Comparison of ENCODE assay signal across 12 mouse cellular contexts in the genomic region with DNA sequence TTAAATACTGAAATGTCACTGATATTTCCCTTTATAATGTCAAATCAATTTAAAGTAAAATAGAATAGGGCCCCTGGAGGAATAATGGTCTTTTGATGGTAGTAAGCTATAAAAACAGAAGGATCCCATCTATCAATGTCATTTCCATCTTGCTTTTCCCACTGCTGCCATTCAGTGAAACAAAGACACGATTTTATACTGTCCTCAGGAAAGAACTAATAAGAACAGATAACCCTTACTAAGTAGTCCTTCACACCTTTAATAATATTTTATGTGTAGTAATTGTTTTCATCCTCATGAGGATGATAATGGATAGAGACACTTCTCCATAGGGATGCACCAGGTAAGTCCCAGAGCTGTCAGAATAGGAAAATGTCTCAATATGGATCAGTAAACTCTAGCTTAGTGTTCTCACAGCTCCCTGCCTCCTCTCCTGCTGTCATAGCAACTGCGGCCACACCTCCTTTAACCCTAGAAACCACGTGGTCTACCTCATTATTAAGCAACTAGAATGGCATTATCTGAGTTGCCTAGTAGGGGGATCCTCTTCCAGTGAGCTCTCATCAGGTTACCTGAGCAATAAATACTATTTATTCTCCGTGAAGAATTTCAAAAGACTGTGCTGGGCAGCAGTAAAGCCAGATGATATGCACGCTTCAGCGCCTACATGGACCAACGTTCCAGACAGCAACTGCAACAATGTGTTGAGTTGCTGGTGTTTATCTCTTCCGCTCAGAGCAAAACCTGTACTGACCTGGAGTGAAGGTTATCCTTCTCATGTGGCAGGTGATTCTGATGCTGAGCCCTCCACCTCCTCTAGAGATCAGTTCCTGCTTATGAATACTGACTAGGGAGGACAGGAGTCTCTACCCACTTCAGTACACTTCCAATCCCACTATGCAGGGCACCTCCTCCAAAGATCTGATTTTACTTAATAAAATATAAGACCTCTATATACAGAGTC.
DNase-seq lines count a peak whose midpoint lies in the region; ATAC-seq and TF ChIP-seq lines count a peak whose summit lies in the region.
"Had no signal": no experiment of that assay in that cellular context is flagged by ENCODE, and none has a peak within 500 bp of the region (broad histone marks: within the 10 kb centered on the region; RNA-seq: fewer than 3 reads in every experiment).

No protein-coding gene starts in this region.

- peak overlapping the region; percentile 3; the same call in 1 of the 2 replicates for H3K27ac ChIP-seq in layer of hippocampus, adult 2 months
- H3K27ac ChIP-seq in forebrain, embryonic 16.5 days (ENCODE audit: low read length), result no peak overlapping the region
- H3K27ac ChIP-seq: liver, embryonic 14.5 days; stomach, postnatal 0 days had no signal

- DNase-seq in layer of hippocampus, adult 2 months (ENCODE audit: low spot score in 2 of 2), result no peak
- no peak for DNase-seq in layer of hippocampus, postnatal 14 days (ENCODE audit: low spot score in 2 of 2)
- DNase-seq in mesoderm, embryonic 11.5 days (ENCODE audit: low read depth, low spot score), result peak; percentile 23
- peak; percentile 45 for DNase-seq in retina, postnatal 1 day
- no peak for DNase-seq in urinary bladder, postnatal 14 days (ENCODE audit: low spot score)
- DNase-seq in frontal cortex, adult 2 months (ENCODE audit: extremely low spot score in 1 of 2, low spot score in 1 of 2), result no peak
- DNase-seq: adrenal gland, adult 8-10 months; left cerebral cortex, postnatal 4 days had no signal

- H3K4me1 ChIP-seq in forebrain, embryonic 16.5 days (replicated peaks; ENCODE audit: control insufficient read depth, insufficient read depth, low read length), result no peaks in the 10 kb centered on the region

- H3K4me2 ChIP-seq in forebrain, embryonic 16.5 days (ENCODE audit: low read length), result no peak overlapping the region

- no peaks in the 10 kb centered on the region for H3K27me3 ChIP-seq in forebrain, embryonic 16.5 days (replicated peaks; ENCODE audit: control insufficient read depth, insufficient read depth, low read length)

- 47% methylated on average over 8 of the region's 8 CpGs for WGBS in forebrain, embryonic 16.5 days

- no peaks in the 10 kb centered on the region for H3K36me3 ChIP-seq in forebrain, embryonic 16.5 days (ENCODE audit: control insufficient read depth, insufficient read depth)

- no peak overlapping the region for H3K4me3 ChIP-seq in layer of hippocampus, adult 2 months
- no peak overlapping the region for H3K4me3 ChIP-seq in forebrain, embryonic 16.5 days (replicated peaks; ENCODE audit: low read length)

- no peak for TF ChIP-seq CTCF in layer of hippocampus, adult 2 months (conservative IDR thresholded peaks at IDR 0.05)

- peak; percentile 59 for ATAC-seq in forebrain, embryonic 16.5 days
- no peak for ATAC-seq in frontal cortex, adult (ENCODE audit: low TSS enrichment)

- no peak overlapping the region for H3K9ac ChIP-seq in forebrain, embryonic 16.5 days (replicated peaks; ENCODE audit: low read depth, low read length)
- H3K9ac ChIP-seq: liver, embryonic 14.5 days had no signal

- no peaks in the 10 kb centered on the region for H3K9me3 ChIP-seq in forebrain, embryonic 16.5 days (ENCODE audit: control insufficient read depth, low read length)

Comparison
In these comparisons a context has a peak if more than half of its experiments do, and no peak if none do; other contexts are left out.
1. DNase-seq: peak in mesoderm, embryonic 11.5 days (single experiment) and retina, postnatal 1 day (single experiment); none in layer of hippocampus, adult 2 months (0 of 2), layer of hippocampus, postnatal 14 days (0 of 2), urinary bladder, postnatal 14 days (single experiment) and frontal cortex, adult 2 months (0 of 2).